Mouse (Mus musculus) C2C12 (cell line): ENCODE measurements around the gene Folr2.

Source experiments
- FOSL1 ChIP-seq: IDR thresholded peaks from one replicate; pipeline ENCODE4 v1.8.0; 2011; ENCODE audit warnings: mild to moderate bottlenecking, low read length; ENCODE audit not compliant: poor library complexity, insufficient read depth, severe bottlenecking
- MYOD1 ChIP-seq: IDR thresholded peaks from one replicate; pipeline ENCODE4 v1.6.1; 2011; ENCODE audit warnings: low read depth; ENCODE audit not compliant: control insufficient read depth, insufficient read length

DNA sequence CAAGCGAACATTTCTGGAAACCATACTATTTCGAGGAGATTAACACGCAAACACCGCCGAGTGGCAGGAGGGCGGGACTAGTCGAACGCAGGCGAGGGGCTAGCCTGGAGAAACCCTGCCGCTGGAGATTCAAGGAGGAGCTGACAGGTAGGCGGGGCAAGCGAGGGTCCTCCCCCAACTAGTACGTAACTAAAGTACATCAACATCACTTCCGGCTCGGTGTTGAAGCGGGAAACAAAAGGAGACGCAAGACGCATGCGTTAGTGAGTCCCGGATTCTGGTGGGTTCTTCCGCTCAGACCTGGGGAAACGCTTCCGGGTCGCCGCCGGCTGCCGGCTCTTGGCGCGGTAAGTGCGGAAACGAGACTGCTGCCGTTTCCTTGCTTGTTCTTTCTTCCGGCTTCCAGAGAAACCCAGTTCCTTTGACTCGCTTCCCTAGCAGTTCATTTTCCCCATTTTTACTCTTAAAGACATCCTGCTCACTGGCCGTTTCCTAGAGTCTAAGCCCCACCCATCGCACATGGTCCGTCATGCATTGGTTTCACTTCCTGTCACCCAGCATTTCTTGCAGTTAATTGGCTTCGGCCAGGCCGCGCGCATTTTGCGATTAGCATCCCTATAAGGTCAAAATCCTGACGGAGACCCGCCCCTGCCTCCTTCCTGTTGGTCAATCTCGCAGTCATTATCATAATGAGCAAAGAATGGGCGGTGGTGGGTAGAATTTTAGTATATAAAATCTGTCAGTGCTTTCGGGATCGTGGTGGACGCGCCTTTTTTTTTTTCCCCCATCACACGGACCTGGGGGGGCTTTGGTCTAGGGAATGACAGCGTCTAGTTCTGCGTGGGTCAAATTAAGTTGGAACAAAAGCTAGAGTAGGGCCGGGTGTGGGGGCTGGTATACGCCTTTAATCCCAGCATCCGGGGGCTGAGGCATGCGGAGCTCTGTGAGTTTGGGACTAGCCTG, 39.4 kb upstream of the Folr2 start:
- no peak for TF ChIP-seq FOSL1
- TF ChIP-seq MYOD1: no peak
